Mouse (Mus musculus) neutrophil, adult 5-6 weeks (primary cell): ENCODE measurements around the gene Cnnm4. TPM values are rescaled to one million over a fixed set of nuclear protein-coding genes. Genes with fewer than 3 reads are reported as not detected.

Source experiments
- ATAC-seq: fragments of 151-379, 151-347 bp; 2 replicates; pipeline ENCODE4 v1.8.0; 2017; ENCODE audit warnings: mild to moderate bottlenecking, moderate TSS enrichment; ENCODE audit not compliant: insufficient number of reproducible peaks, poor library complexity, low FRiP score, severe bottlenecking; ENCODE audit errors: extremely low read depth
- total RNA-seq: library from RNA; stranded (forward); fragments of 200-1000 nt; gene quantifications from 2 replicates; pipeline ENCODE4 v1.2.3, GENCODE M21; 2017

The Cnnm4 gene
- 15.6 and 15.8 TPM in 2 replicates for total RNA-seq

GRCm38 (mm10) chr1:36471181-36472105, at the start of gene Cnnm4:
Gene Cnnm4, plus strand, starts transcription at chr1:36471620.
- ATAC-seq = peak; percentile 73

- no peak for ATAC-seq
These were observed 41.9 kb upstream of the Cnnm4 start for GRCm38 (mm10) chr1:36429511-36429910.

- no peak for ATAC-seq
These were observed 38.4 kb upstream of the Cnnm4 start for GRCm38 (mm10) chr1:36432999-36433398.

- ATAC-seq = no peak
These were observed 37.8 kb upstream of the Cnnm4 start for GRCm38 (mm10) chr1:36433616-36434015.

- no peak for ATAC-seq
These were observed 36.3 kb upstream of the Cnnm4 start for GRCm38 (mm10) chr1:36435071-36435470.

- no peak for ATAC-seq
These were observed 34.9 kb upstream of the Cnnm4 start for GRCm38 (mm10) chr1:36436515-36436914.

GRCm38 (mm10) chr1:36437223-36437622, 34.2 kb upstream of the Cnnm4 start:
- ATAC-seq = no peak

- ATAC-seq = no peak
These were observed 30.3 kb upstream of the Cnnm4 start for GRCm38 (mm10) chr1:36441101-36441500.

- ATAC-seq = peak; percentile 100
These were observed 26.7 kb upstream of the Cnnm4 start, which contains the start of gene Lman2l for GRCm38 (mm10) chr1:36444471-36445464. Gene Lman2l, minus strand, starts transcription at chr1:36445271.

GRCm38 (mm10) chr1:36445508-36445907, 25.9 kb upstream of the Cnnm4 start:
- ATAC-seq = no peak

- no peak for ATAC-seq
These were observed 25.2 kb upstream of the Cnnm4 start for GRCm38 (mm10) chr1:36446106-36446824.

GRCm38 (mm10) chr1:36446841-36447240, 24.6 kb upstream of the Cnnm4 start:
- ATAC-seq = no peak

GRCm38 (mm10) chr1:36454055-36454815, 17.2 kb upstream of the Cnnm4 start:
- ATAC-seq = no peak

GRCm38 (mm10) chr1:36457388-36458014, 13.9 kb upstream of the Cnnm4 start:
- no peak for ATAC-seq

GRCm38 (mm10) chr1:36458169-36458568, 13.3 kb upstream of the Cnnm4 start:
- ATAC-seq = no peak

- peak; percentile 54; the same call in 1 of the 2 replicates for ATAC-seq
These were observed 9.6 kb upstream of the Cnnm4 start for GRCm38 (mm10) chr1:36461829-36462228.

GRCm38 (mm10) chr1:36465641-36466160, 5.7 kb upstream of the Cnnm4 start:
- ATAC-seq = no peak
